Mouse (Mus musculus) lung, adult 10 weeks (tissue): Measurements from ENCODE around the gene Zfp764. TPM values are rescaled to one million over a fixed set of nuclear protein-coding genes. Genes with fewer than 3 reads are reported as not detected.

ENCODE experiments used
- polyA plus RNA-seq: library from polyadenylated mRNA; stranded (reverse); fragments of 350-450 nt; fragmentation: Illumina TruSeq; extraction: RNeasy Lipid Tissue Mini Kit (QIAGEN cat#74804); gene quantifications from one replicate; pipeline ENCODE4 v1.2.3, GENCODE M21; 2014; ENCODE audit warnings: low read depth, low replicate concordance; ENCODE audit not compliant: insufficient read depth

The Zfp764 gene
- polyA plus RNA-seq: 7.3 TPM

GRCm38 (mm10) chr7:127406002-127406987 is at the start of gene Zfp764:
Gene Zfp764 (minus strand): TSS chr7:127406822.

GRCm38 (mm10) chr7:127448521-127449300 is 42.1 kb upstream of the Zfp764 start, which contains the start of gene Zfp689:
Gene Zfp689 (minus strand): TSS chr7:127449158.

GRCm38 (mm10) chr7:127421388-127422191 is 15.0 kb upstream of the Zfp764 start, which contains the start of gene Zfp688:
Gene Zfp688 (minus strand): TSS chr7:127422068.

GRCm38 (mm10) chr7:127393157-127393943 is 13.3 kb downstream of the Zfp764 start, which contains the start of gene E430018J23Rik:
Gene E430018J23Rik (minus strand): TSS chr7:127393629.

GRCm38 (mm10) chr7:127386641-127387392 is 19.8 kb downstream of the Zfp764 start, which contains the start of gene 9130019O22Rik:
Gene 9130019O22Rik (minus strand): TSS chr7:127387166.

GRCm38 (mm10) chr7:127375271-127376245 is 31.1 kb downstream of the Zfp764 start, which contains the start of gene Zfp747:
Gene Zfp747 (minus strand): TSS chr7:127376050.

Other genes with a start within 250 kb of the Zfp764 start
- 33.6 TPM for gene Cd2bp2, start 210.8 kb downstream of the Zfp764 start, polyA plus RNA-seq
- gene Tbc1d10b, start 198.4 kb downstream of the Zfp764 start, polyA plus RNA-seq: 16.9 TPM
- gene Mylpf, start 197.9 kb downstream of the Zfp764 start, polyA plus RNA-seq: 4.2 TPM
- 5.6 TPM for gene Zfp553, start 173.8 kb downstream of the Zfp764 start, polyA plus RNA-seq
- 23.5 TPM for gene Sept1, start 173.7 kb downstream of the Zfp764 start, polyA plus RNA-seq
- 10.4 TPM for gene Zfp771, start 162.5 kb downstream of the Zfp764 start, polyA plus RNA-seq
- gene Dctpp1, start 146.1 kb downstream of the Zfp764 start, polyA plus RNA-seq: 29.4 TPM
- gene Sephs2, start 132.8 kb downstream of the Zfp764 start, polyA plus RNA-seq: 23.5 TPM
- gene Itgal, start 110.6 kb downstream of the Zfp764 start, polyA plus RNA-seq: 12.3 TPM
- 12.4 TPM for gene Zfp768, start 61.2 kb downstream of the Zfp764 start, polyA plus RNA-seq
- gene Zfp747, start 30.8 kb downstream of the Zfp764 start, polyA plus RNA-seq: 6.3 TPM
- 2.7 TPM for gene 9130019O22Rik, start 19.7 kb downstream of the Zfp764 start, polyA plus RNA-seq
- gene E430018J23Rik, start 13.2 kb downstream of the Zfp764 start, polyA plus RNA-seq: 3.5 TPM
- gene Zfp688, start 15.2 kb upstream of the Zfp764 start, polyA plus RNA-seq: 11.8 TPM
- gene Zfp689, start 42.3 kb upstream of the Zfp764 start, polyA plus RNA-seq: 1.7 TPM
- 32.8 TPM for gene Prr14, start 52.8 kb upstream of the Zfp764 start, polyA plus RNA-seq
- gene Fbrs, start 72.4 kb upstream of the Zfp764 start, polyA plus RNA-seq: 24.3 TPM
- gene Srcap, start 105.2 kb upstream of the Zfp764 start, polyA plus RNA-seq: 1.8 TPM
- 11.9 TPM for gene Gm42715, start 112.8 kb upstream of the Zfp764 start, polyA plus RNA-seq
- not detected for gene Tmem265, start 154.6 kb upstream of the Zfp764 start, polyA plus RNA-seq
- gene Phkg2, start 166.5 kb upstream of the Zfp764 start, polyA plus RNA-seq: 29.0 TPM
- gene Ccdc189, start 181.8 kb upstream of the Zfp764 start, polyA plus RNA-seq: 20.2 TPM
- 24.5 TPM for gene Rnf40, start 181.9 kb upstream of the Zfp764 start, polyA plus RNA-seq
- gene Zfp629, start 209.0 kb upstream of the Zfp764 start, polyA plus RNA-seq: 5.9 TPM